Mouse (Mus musculus) liver, adult (tissue): ENCODE measurements around the gene Rarb.
A peak's percentile ranks its signal among the peaks of the same experiment; 100 is the strongest.

Source experiments
- GATA4 ChIP-seq: IDR thresholded peaks from 2 replicates; pipeline ENCODE4 v1.6.1; 2014; ENCODE audit warnings: mild to moderate bottlenecking, low read length; ENCODE audit not compliant: insufficient replicate concordance

The Rarb gene

DNA sequence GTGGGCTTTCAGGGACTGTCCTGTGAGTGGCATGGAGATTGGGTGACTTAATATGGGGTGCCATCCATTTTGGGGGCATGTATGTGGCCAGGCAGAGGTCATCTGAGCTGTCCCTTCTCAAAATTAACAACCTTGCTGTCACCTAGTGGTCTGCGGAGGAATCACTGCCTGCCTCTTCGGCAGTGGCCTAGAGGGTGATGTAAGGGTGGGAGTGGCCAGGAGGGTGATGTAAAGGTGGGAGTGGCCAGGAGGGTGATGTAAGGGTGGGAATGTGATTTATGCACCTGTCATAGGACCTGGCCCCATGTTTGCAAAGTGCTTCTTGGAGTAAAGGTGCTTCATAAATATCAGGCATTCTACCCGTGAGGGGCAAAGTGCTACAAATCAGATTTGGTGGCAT, 371.4 kb downstream of the Rarb start:
- TF ChIP-seq GATA4, result no peak

- TF ChIP-seq GATA4, result no peak
These were observed 374.1 kb downstream of the Rarb start for GRCm38 (mm10) chr14:16444859-16445258.

GRCm38 (mm10) chr14:16439385-16440126, 379.4 kb downstream of the Rarb start:
- TF ChIP-seq GATA4, result no peak

GRCm38 (mm10) chr14:16437386-16437785, 381.6 kb downstream of the Rarb start:
- no peak for TF ChIP-seq GATA4

- peak; percentile 29; the same call in 1 of the 2 replicates for TF ChIP-seq GATA4
These were observed 384.4 kb downstream of the Rarb start for GRCm38 (mm10) chr14:16434396-16435171.

GRCm38 (mm10) chr14:16433206-16433605, 385.8 kb downstream of the Rarb start:
- TF ChIP-seq GATA4, result no peak

DNA sequence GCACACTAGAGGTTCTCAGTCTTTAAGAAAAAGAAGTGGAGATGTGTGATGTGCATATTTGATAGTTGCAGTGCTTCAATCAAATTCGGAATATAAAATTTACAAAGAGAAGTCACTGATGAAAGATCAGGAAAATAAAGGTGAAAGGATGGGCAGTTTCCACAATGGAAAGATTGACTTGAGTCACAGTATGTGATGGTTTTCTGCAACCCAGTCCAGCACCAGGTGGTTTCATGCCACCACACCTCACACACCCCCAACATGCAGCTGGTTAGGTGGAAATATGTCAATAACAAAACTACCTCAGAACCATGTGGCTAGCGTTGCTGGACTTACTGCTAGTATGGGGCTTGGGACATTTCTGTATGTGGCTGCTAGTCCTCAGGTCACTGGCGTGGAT, 386.4 kb downstream of the Rarb start:
- no peak for TF ChIP-seq GATA4

- TF ChIP-seq GATA4, result no peak
These were observed 386.9 kb downstream of the Rarb start for GRCm38 (mm10) chr14:16431941-16432499.

GRCm38 (mm10) chr14:16427569-16427968, 391.4 kb downstream of the Rarb start:
- TF ChIP-seq GATA4, result no peak

GRCm38 (mm10) chr14:16414163-16414562, 404.8 kb downstream of the Rarb start:
- no peak for TF ChIP-seq GATA4

DNA sequence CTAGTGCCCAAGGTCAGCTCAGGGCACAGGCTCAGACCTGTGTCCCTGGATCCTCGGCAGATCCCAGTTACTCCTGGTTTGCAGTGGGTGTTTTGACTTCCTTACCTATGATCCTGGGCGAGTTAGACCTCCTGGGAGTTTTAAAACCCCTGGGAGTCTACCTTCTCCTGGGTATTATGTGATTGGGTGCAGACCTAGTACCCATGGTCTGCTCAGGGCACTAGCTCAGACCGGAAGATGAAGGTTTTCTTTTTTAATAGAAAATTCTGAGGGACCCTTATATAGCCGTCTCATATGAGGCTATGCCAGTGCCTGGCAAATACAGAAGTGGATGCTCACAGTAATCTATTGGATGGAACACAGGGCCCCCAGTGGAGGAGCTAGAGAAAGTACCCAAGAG, 413.8 kb downstream of the Rarb start:
- no peak for TF ChIP-seq GATA4

DNA sequence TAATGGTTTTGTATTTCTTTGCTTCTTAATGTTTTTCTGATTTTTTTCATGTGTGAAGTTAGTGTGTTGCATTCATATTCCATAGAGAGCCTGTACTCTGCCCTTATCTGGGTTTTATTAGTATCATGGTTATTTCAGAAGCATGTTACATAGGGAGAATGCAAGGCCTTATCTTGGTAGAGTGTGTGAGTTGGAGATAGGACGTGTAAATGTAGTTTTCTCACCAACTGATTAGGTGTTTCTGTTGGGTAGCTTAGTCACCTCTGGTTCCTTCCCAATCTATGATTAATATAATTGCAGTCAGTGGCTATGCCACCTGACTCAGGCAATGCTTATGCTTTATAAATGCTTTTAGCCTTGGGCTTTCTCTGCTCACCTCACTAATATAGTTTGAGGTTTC, 434.2 kb downstream of the Rarb start:
- no peak for TF ChIP-seq GATA4
